Mouse (Mus musculus): Measurements from ENCODE around the gene BC025446.

GRCm38 (mm10) chr15:75268121-75268520, 51.9 kb downstream of the BC025446 start, which contains the start of gene Ly6f:
- no peak for TF ChIP-seq CTCF (IDR thresholded peaks at IDR 0.05; ENCODE audit: low read depth)
- TF ChIP-seq EP300 (IDR thresholded peaks at IDR 0.05; ENCODE audit: low read depth): no peak

All from liver, postnatal 0 days (tissue).